Mouse (Mus musculus) megakaryocyte, embryonic 14.5 days (primary cell): ENCODE results near the gene Sft2d2.

Source experiments
- FLI1 ChIP-seq: IDR thresholded peaks from 2 replicates; pipeline ENCODE4 v1.6.1; 2012; ENCODE audit warnings: low read length, inconsistent platforms, mixed read lengths
- GATA1 ChIP-seq: IDR thresholded peaks from 3 replicates; pipeline ENCODE4 v1.6.1; 2012; ENCODE audit warnings: mixed read lengths, low read length, inconsistent platforms, borderline replicate concordance

DNA sequence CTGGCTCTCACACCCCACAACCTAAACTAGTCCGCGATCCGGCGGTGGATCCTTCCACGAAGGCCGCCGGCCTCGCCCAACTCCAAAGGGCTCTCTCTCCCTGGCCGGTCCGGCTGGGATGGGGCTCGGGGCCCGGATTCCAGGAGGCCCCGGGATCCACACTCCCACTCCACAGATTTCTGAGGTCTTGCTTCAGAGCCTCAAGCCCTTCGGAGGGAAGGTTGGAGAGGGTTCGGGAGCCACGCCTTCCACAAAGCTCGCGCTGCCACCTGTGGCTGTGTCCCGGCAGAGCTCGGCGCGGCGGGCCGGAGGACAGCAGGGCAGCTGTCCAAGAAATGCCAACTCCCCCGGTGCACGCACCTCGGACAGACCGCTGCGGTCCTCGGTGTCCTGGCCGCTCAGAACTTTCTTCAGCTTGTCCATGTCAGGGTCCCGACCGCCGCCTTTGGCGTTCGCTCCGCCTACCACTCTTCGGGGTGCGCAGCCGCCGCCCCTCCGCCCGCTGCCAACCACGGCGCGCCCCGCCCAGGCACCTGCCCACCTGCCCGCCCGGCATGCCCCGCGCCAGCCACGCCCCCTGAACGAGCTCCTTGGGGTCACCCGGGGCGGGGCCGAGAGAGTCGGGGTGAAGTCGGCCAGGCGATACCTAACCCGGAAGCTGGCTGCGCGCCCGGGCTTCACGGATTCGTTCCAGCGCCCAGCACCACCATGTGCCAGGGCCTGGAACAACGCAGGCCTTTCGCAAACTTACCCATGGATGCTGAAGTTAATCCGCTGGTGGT, at the start of gene Sft2d2:
- TF ChIP-seq FLI1: no peak
- no peak for TF ChIP-seq GATA1
